Mouse (Mus musculus): ENCODE measurements at regions not wholly inside any gene's neighbourhood (a gene's known extent, or its start where the extent isn't known, plus 50 kb on each side); places are given as distances from the start of the nearest gene placed in this dataset.
"Not testable (repeated sequence)": the region's sequence is repeated elsewhere in the genome, so short reads cannot be mapped to it uniquely, and the experiment has no call there.

DNA sequence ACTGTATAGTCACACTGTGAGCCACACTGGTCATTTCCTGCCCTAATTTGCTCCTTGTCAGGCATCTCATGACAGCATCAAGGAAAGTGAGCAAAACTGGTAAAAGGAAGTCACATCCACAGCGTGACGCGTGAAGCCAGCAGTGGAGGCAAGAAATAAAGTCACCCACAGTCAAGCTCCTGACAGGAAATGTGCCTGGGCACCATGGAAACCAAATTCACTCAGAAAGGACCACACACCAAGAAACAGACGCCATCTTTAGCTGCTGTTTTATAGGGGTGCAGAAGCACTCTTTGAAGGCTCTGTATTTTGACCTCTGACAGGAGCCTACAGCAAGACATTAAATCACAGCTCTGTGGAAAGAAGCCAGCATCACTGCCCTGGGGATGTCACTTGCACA is 115.4 kb upstream of the Rybp start:
- Histone ChIP-seq H3K36me3 (no peaks in the 10 kb centered on the region), H3K27ac (replicated peaks) (no peak overlapping the region), H3K27me3 (no peaks in the 10 kb centered on the region), H3K4me1 (no peaks in the 10 kb centered on the region), H3K9ac (replicated peaks) (no peak overlapping the region), H3K9me3 (no peaks in the 10 kb centered on the region), H3K4me2 (replicated peaks) (no peak overlapping the region), H3K4me3 (no peak overlapping the region)
- WGBS: 75% methylated on average over 4 of the region's 4 CpGs
- ATAC-seq (replicated peaks): no peak

GRCm38 (mm10) chr6:100401728-100402127 is 114.4 kb upstream of the Rybp start:
- H3K4me1 ChIP-seq: peaks cover 1% of the 10 kb centered on the region; the same call in 1 of the 2 replicates
- no peaks in the 10 kb centered on the region for H3K27me3 ChIP-seq
- H3K36me3 ChIP-seq: no peaks in the 10 kb centered on the region
- WGBS: 98% methylated on average over 2 of the region's 2 CpGs
- ATAC-seq (replicated peaks): no peak
- H3K9me3 ChIP-seq: no peaks in the 10 kb centered on the region
- H3K9ac ChIP-seq (replicated peaks): no peak overlapping the region
- H3K27ac ChIP-seq (replicated peaks): no peak overlapping the region
- no peak overlapping the region for H3K4me3 ChIP-seq
- H3K4me2 ChIP-seq (replicated peaks): no peak overlapping the region

DNA sequence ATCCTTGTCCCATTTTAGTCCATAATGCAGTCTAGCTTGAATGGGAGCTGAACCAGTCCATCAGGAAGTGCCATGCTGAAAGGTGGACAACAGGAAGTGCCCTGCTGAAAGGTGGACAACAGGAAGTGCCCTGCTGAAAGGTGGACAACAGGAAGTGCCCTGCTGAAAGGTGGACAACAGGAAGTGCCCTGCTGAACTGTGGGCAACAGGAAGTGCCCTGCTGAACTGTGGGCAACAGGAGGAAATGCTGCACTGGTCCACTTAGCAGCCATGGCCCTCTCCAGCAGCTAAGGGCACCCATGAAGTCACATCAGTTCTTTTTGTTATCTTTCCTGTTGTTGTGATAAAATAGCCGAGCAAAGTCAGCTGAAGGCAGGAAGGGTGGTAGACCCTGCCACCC is 112.1 kb upstream of the Rybp start:
- not testable (repeated sequence) for H3K27ac ChIP-seq (replicated peaks); H3K36me3 ChIP-seq; H3K4me3 ChIP-seq; ATAC-seq (replicated peaks); H3K9me3 ChIP-seq; H3K4me1 ChIP-seq; H3K27me3 ChIP-seq; H3K4me2 ChIP-seq (replicated peaks); H3K9ac ChIP-seq (replicated peaks)
- WGBS: 97% methylated on average over 1 of the region's 1 CpGs

GRCm38 (mm10) chr6:100396311-100397200 is 109.3 kb upstream of the Rybp start:
- 73% methylated on average over 14 of the region's 14 CpGs for WGBS
- no peaks in the 10 kb centered on the region for H3K9me3 ChIP-seq
- H3K4me2 ChIP-seq (replicated peaks): no peak overlapping the region
- H3K9ac ChIP-seq (replicated peaks): no peak overlapping the region
- no peak for ATAC-seq (replicated peaks)
- no peaks in the 10 kb centered on the region for H3K27me3 ChIP-seq
- no peaks in the 10 kb centered on the region for H3K36me3 ChIP-seq
- peaks cover 5% of the 10 kb centered on the region for H3K4me1 ChIP-seq
- no peak overlapping the region for H3K4me3 ChIP-seq
- peak overlapping the region; percentile 35; the same call in 1 of the 2 replicates for H3K27ac ChIP-seq (replicated peaks)

DNA sequence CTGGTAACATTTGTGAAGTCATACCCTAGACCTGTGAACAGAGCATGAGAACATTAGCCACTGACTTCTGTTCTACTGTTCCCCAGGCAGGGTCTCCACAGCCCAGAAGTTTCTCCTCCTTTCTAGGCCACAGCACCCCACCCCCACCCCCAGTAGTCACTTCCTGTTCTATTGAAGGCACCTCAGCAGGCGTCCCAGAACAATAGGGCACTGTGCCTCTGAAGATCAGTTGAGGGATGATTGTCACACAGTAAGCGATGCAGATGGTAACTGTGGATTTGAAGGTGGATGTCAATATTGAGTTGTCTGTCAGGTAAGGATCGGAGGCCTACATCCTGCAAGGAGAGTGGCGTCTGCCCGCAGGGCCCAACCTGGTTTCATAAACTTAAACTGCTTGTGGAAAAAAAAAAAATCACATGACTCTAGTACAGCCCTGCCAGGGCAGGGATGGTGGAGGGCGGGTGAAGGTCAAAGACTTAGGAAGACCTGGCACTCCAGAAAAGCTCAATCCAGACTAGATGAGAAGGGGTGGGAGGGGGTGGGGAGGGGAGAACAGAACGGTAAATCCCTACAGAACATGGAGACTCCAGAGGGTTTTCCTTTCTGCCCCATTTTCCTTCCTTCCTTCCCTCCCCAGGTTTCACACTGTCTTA is 103.1 kb upstream of the Rybp start:
- WGBS: 77% methylated on average over 7 of the region's 7 CpGs
- Histone ChIP-seq H3K4me2 (replicated peaks) (no peak overlapping the region), H3K36me3 (no peaks in the 10 kb centered on the region), H3K4me3 (no peak overlapping the region), H3K4me1 (no peaks in the 10 kb centered on the region), H3K9me3 (no peaks in the 10 kb centered on the region), H3K9ac (replicated peaks) (no peak overlapping the region), H3K27ac (replicated peaks) (no peak overlapping the region), H3K27me3 (no peaks in the 10 kb centered on the region)
- no peak for ATAC-seq (replicated peaks)

- Histone ChIP-seq H3K4me1 (no peaks in the 10 kb centered on the region), H3K4me2 (replicated peaks) (no peak overlapping the region), H3K27ac (replicated peaks) (no peak overlapping the region), H3K4me3 (no peak overlapping the region), H3K36me3 (no peaks in the 10 kb centered on the region), H3K9ac (replicated peaks) (no peak overlapping the region), H3K9me3 (no peaks in the 10 kb centered on the region), H3K27me3 (no peaks in the 10 kb centered on the region)
- 39% methylated on average over 5 of the region's 5 CpGs for WGBS
- ATAC-seq (replicated peaks): no peak
Measured at GRCm38 (mm10) chr6:100387042-100387441, 99.8 kb upstream of the Rybp start.

GRCm38 (mm10) chr6:100385640-100386039 is 98.4 kb upstream of the Rybp start:
- Histone ChIP-seq H3K36me3 (no peaks in the 10 kb centered on the region), H3K9me3 (no peaks in the 10 kb centered on the region), H3K27me3 (no peaks in the 10 kb centered on the region), H3K4me3 (no peak overlapping the region), H3K4me2 (replicated peaks) (no peak overlapping the region), H3K4me1 (peaks cover 7% of the 10 kb centered on the region), H3K27ac (replicated peaks) (no peak overlapping the region), H3K9ac (replicated peaks) (no peak overlapping the region)
- no peak for ATAC-seq (replicated peaks)
- 76% methylated on average over 8 of the region's 8 CpGs for WGBS

DNA sequence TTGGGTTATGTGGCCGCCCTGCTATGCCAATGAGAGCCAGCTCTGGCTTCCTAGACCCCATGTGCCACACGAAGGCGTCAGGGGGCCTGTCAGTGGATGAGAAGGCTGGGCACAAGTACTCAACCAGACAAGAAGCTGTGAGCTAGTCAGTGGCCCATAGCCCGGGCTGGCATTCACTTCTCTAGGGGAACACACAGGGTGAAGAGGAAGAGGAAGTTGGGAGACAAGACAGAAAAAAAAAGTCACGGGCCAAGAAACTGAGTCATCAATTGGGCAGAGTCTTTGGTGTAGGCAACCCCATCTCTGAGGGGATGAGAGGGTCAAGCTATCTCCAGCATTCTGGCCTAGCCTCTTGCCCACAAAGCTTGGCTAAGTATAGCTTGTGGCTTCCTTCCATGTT is 93.8 kb upstream of the Rybp start:
- Histone ChIP-seq H3K4me1 (peaks cover 26% of the 10 kb centered on the region), H3K4me3 (no peak overlapping the region), H3K9ac (replicated peaks) (no peak overlapping the region), H3K27ac (replicated peaks) (no peak overlapping the region), H3K4me2 (replicated peaks) (no peak overlapping the region), H3K9me3 (no peaks in the 10 kb centered on the region), H3K36me3 (no peaks in the 10 kb centered on the region), H3K27me3 (no peaks in the 10 kb centered on the region)
- no peak for ATAC-seq (replicated peaks)
- 67% methylated on average over 5 of the region's 5 CpGs for WGBS

DNA sequence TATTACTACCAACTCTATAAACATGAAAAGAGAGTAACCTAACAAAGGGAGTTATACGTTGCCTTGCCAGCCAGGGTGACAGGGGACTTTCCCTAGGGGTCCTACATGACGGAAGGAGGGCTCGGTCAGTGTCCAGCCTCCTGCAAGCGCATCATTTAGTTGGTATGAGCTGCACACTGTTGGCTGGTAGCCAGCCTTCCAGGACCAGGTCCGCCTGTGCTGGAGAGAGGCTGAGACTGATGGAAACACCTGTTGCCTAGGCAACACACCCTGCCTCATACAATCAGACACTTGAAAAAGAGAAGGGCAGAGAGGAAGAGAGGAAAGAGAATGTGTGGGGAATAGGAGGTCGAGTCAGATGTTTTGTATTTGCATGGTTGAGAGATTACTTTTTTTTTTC is 93.3 kb upstream of the Rybp start:
- no peaks in the 10 kb centered on the region for H3K36me3 ChIP-seq
- no peak overlapping the region for H3K4me2 ChIP-seq (replicated peaks)
- H3K27ac ChIP-seq (replicated peaks): no peak overlapping the region; the same call in 1 of the 2 replicates
- no peaks in the 10 kb centered on the region for H3K9me3 ChIP-seq
- ATAC-seq (replicated peaks): peak; percentile 38; the same call in 1 of the 2 replicates
- no peak overlapping the region for H3K9ac ChIP-seq (replicated peaks)
- WGBS: 7% methylated on average over 6 of the region's 6 CpGs
- peaks cover 26% of the 10 kb centered on the region for H3K4me1 ChIP-seq
- no peak overlapping the region for H3K4me3 ChIP-seq
- no peaks in the 10 kb centered on the region for H3K27me3 ChIP-seq

DNA sequence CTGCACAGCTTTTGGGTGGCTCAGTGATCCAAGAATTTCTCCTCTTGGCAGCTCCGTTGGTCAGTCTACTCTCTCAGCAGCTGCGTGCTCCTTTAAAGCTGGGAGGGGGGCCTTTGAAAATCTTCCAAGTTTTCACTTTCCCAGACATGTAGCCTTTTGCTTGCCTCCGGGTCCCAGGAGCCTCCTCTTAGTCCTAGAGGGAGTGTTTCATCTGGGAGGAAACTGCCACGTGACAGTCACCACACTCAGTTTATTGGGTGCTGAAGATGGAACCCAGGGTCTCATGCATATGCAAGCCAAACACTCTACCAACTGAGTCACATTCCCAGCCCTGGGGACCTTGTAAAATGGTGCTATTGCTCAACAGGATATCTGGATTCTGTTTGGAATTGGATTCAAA is 92.5 kb upstream of the Rybp start:
- Histone ChIP-seq H3K27ac (replicated peaks) (no peak overlapping the region), H3K4me1 (peaks cover 26% of the 10 kb centered on the region), H3K4me2 (replicated peaks) (no peak overlapping the region), H3K9me3 (no peaks in the 10 kb centered on the region), H3K9ac (replicated peaks) (no peak overlapping the region), H3K4me3 (no peak overlapping the region), H3K27me3 (no peaks in the 10 kb centered on the region), H3K36me3 (no peaks in the 10 kb centered on the region)
- WGBS: 18% methylated on average over 4 of the region's 4 CpGs
- no peak for ATAC-seq (replicated peaks)

DNA sequence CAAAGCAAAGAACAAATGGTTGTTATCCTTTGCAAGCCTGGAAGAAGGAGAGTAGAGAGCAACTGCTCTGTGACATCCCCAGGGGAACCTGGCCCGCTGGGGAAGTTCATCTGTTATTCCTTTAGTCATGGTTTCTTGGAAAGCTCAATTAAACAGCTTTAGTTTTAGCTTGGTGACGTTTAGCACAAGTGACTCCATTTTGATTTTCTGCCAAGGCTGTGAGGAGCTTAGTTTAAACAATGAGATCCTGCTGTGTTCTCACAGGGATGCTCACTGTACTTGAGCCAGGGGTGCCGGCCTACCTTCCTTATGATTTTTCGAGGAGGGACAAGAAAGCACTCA is 91.2 kb upstream of the Rybp start:
- Histone ChIP-seq H3K4me2 (replicated peaks) (no peak overlapping the region), H3K9me3 (no peaks in the 10 kb centered on the region), H3K4me3 (no peak overlapping the region), H3K4me1 (peaks cover 26% of the 10 kb centered on the region), H3K36me3 (no peaks in the 10 kb centered on the region), H3K27me3 (no peaks in the 10 kb centered on the region), H3K27ac (replicated peaks) (no peak overlapping the region), H3K9ac (replicated peaks) (no peak overlapping the region)
- 29% methylated on average over 4 of the region's 4 CpGs for WGBS
- no peak for ATAC-seq (replicated peaks)

- no peaks in the 10 kb centered on the region for H3K36me3 ChIP-seq
- no peak overlapping the region for H3K4me3 ChIP-seq
- no peaks in the 10 kb centered on the region for H3K9me3 ChIP-seq
- no peak overlapping the region for H3K4me2 ChIP-seq (replicated peaks)
- peaks cover 26% of the 10 kb centered on the region for H3K4me1 ChIP-seq
- 54% methylated on average over 6 of the region's 6 CpGs for WGBS
- H3K27ac ChIP-seq (replicated peaks): no peak overlapping the region
- H3K9ac ChIP-seq (replicated peaks): no peak overlapping the region
- no peaks in the 10 kb centered on the region for H3K27me3 ChIP-seq
- ATAC-seq (replicated peaks): no peak
Measured at GRCm38 (mm10) chr6:100377828-100378532, 90.7 kb upstream of the Rybp start.
